Mouse (Mus musculus): ENCODE data around the gene 4921539E11Rik.

- TF ChIP-seq POLR2A (IDR thresholded peaks at IDR 0.05; ENCODE audit: borderline replicate concordance, insufficient read depth, low read length) (no peak), CTCF (IDR thresholded peaks at IDR 0.05; ENCODE audit: borderline replicate concordance, insufficient read depth, low read depth, low read length) (no peak)
Observed at GRCm38 (mm10) chr4:103247249-103247648, 43.4 kb downstream of the 4921539E11Rik start.

Data from cerebellum, adult 2 months (tissue).